Mouse (Mus musculus) bone marrow, adult 2 months (tissue): ENCODE measurements around the gene Disp1. TPM values are rescaled to one million over a fixed set of nuclear protein-coding genes. Genes with fewer than 3 reads are reported as not detected.

ENCODE experiments used
- H3K27ac ChIP-seq: fragments of 200-500 bp; 2 replicates; pipeline ENCODE4 v1.5.1; 2012; ENCODE audit warnings: low read depth, mild to moderate bottlenecking, control low read depth, inconsistent platforms, low read length; ENCODE audit not compliant: control insufficient read depth, poor library complexity, insufficient read depth
- H3K4me1 ChIP-seq: fragments of 200-500 bp; 2 replicates; pipeline ENCODE4 v1.6.1; 2011; ENCODE audit warnings: low read length; ENCODE audit not compliant: control insufficient read depth, insufficient read depth
- H3K4me3 ChIP-seq: fragments of 200-500 bp; replicated peaks from 2 replicates; pipeline ENCODE3; 2011; ENCODE audit warnings: mild to moderate bottlenecking, low read depth, low read length, control low read depth; ENCODE audit not compliant: control insufficient read depth
- CTCF ChIP-seq: fragments of 200-500 bp; IDR thresholded peaks from 2 replicates; pipeline ENCODE4 v1.5.1; 2011; ENCODE audit warnings: low read length, control low read depth; ENCODE audit not compliant: control insufficient read depth, insufficient read depth
- POLR2A ChIP-seq: fragments of 200-500 bp; IDR thresholded peaks from 2 replicates; pipeline ENCODE4 v1.6.1; 2011; ENCODE audit warnings: low read depth, mild to moderate bottlenecking, control low read depth, low read length, borderline replicate concordance; ENCODE audit not compliant: control insufficient read depth
- WGBS: fragments of 180-500 bp; shearing (Covaris S2); methylation state at CpG from one replicate; pipeline ENCODE4 v1.1.7; 2018; 5-methylcytosine and 5-hydroxymethylcytosine counted together
- polyA plus RNA-seq: library from polyadenylated mRNA; stranded (reverse); fragments of >200 nt; gene quantifications from 2 replicates; pipeline ENCODE4 v1.2.4, GENCODE M21; 2011; ENCODE audit warnings: low replicate concordance; ENCODE audit not compliant: missing spikeins, insufficient read depth, insufficient read length

Gene Disp1
- polyA plus RNA-seq, 1 experiment: 3.3 TPM

- H3K27ac ChIP-seq: no peak overlapping the region
- 84% methylated on average over 7 of the region's 7 CpGs for WGBS
- TF ChIP-seq CTCF (no peak), POLR2A (no peak)
- no peaks in the 10 kb centered on the region for H3K4me1 ChIP-seq
- H3K4me3 ChIP-seq: no peak overlapping the region
These were observed 78.1 kb downstream of the Disp1 start for GRCm38 (mm10) chr1:183143246-183143645.

DNA sequence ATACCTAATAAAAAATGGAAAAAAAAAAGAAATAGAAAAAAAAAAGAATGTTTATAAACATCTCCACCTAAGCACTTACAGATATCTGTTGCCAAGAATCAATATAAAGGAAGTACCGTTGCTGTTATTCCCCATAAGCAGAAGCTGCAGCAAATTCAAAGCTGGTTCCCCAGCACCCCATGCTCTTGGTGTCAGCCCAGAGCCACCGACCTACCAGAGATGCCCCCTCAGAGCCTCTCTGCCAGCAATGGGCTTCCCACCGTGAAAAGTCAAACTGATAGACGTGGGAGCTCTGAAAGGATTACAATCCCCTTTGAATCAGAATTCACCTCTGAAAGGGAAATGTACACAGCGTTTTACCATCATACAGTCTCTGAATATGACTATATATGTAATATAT lies 78.8 kb downstream of the Disp1 start:
- 80% methylated on average over 5 of the region's 5 CpGs for WGBS
- Histone ChIP-seq H3K4me3 (no peak overlapping the region), H3K27ac (no peak overlapping the region), H3K4me1 (no peaks in the 10 kb centered on the region)
- no peak for TF ChIP-seq CTCF
- TF ChIP-seq POLR2A: no peak

- Histone ChIP-seq H3K4me3 (no peak overlapping the region), H3K4me1 (no peaks in the 10 kb centered on the region), H3K27ac (no peak overlapping the region)
- WGBS: 82% methylated on average over 2 of the region's 2 CpGs
- TF ChIP-seq CTCF (no peak), POLR2A (no peak)
These were observed 80.0 kb downstream of the Disp1 start for GRCm38 (mm10) chr1:183141329-183141728.

GRCm38 (mm10) chr1:183140511-183141268 lies 80.6 kb downstream of the Disp1 start:
- 84% methylated on average over 12 of the region's 12 CpGs for WGBS
- no peak overlapping the region for H3K4me3 ChIP-seq
- no peak for TF ChIP-seq CTCF
- no peak for TF ChIP-seq POLR2A
- no peak overlapping the region for H3K27ac ChIP-seq
- no peaks in the 10 kb centered on the region for H3K4me1 ChIP-seq

GRCm38 (mm10) chr1:183138088-183138487 lies 83.2 kb downstream of the Disp1 start:
- WGBS: 88% methylated on average over 4 of the region's 4 CpGs
- no peak for TF ChIP-seq POLR2A
- no peak for TF ChIP-seq CTCF

DNA sequence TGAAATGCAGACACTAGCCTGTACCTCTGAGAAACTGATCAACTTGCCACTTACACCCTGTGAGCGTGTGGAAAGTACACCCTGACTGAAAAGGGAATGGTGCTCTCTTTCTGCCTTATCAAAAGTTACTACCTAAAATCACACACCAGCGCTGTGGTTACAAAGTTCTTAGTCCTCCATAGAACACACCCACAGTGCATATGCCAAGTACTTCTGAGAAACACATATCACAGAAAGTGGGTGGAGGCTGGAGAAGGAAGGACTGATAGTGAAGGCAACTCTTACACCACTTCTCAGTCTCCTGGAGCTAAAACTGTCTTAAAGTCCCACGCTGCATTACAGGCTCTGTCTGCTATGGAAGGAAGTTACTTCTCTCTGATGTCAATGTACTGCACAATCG lies 86.9 kb downstream of the Disp1 start:
- Histone ChIP-seq H3K27ac (no peak overlapping the region), H3K4me3 (no peak overlapping the region), H3K4me1 (no peaks in the 10 kb centered on the region)
- 51% methylated on average over 4 of the region's 4 CpGs for WGBS
- TF ChIP-seq CTCF (no peak), POLR2A (no peak)

More at GRCm38 (mm10) chr1:183138088-183138487, 83.2 kb downstream of the Disp1 start:
- no peak overlapping the region for H3K27ac ChIP-seq
- no peak overlapping the region for H3K4me3 ChIP-seq
- no peaks in the 10 kb centered on the region for H3K4me1 ChIP-seq

- Histone ChIP-seq H3K4me1 (no peaks in the 10 kb centered on the region), H3K4me3 (no peak overlapping the region), H3K27ac (no peak overlapping the region)
- no peak for TF ChIP-seq CTCF
- TF ChIP-seq POLR2A: no peak
- 85% methylated on average over 3 of the region's 3 CpGs for WGBS
These were observed 87.9 kb downstream of the Disp1 start for GRCm38 (mm10) chr1:183133440-183133839.

- TF ChIP-seq CTCF: no peak
- TF ChIP-seq POLR2A: no peak
- no peak overlapping the region for H3K27ac ChIP-seq
- H3K4me3 ChIP-seq: no peak overlapping the region
- 82% methylated on average over 4 of the region's 4 CpGs for WGBS
- H3K4me1 ChIP-seq: no peaks in the 10 kb centered on the region
These were observed 94.1 kb downstream of the Disp1 start for GRCm38 (mm10) chr1:183127246-183127645.

GRCm38 (mm10) chr1:183123725-183124124 lies 97.6 kb downstream of the Disp1 start:
- WGBS: 81% methylated on average over 3 of the region's 3 CpGs
- TF ChIP-seq POLR2A: no peak
- no peak for TF ChIP-seq CTCF
- no peak overlapping the region for H3K27ac ChIP-seq
- H3K4me3 ChIP-seq: no peak overlapping the region
- H3K4me1 ChIP-seq: no peaks in the 10 kb centered on the region
